Mouse (Mus musculus): Measurements from ENCODE around the gene Ift74. TPM values are rescaled to one million over a fixed set of nuclear protein-coding genes. Genes with fewer than 3 reads are reported as not detected.
A peak's percentile ranks its signal among the peaks of the same experiment; 100 is the strongest.
"Not testable (repeated sequence)": the region's sequence is repeated elsewhere in the genome, so short reads cannot be mapped to it uniquely, and the experiment has no call there.

The Ift74 gene
- 10 to 100 TPM; 23.4 to 32.2 (median 27.0) TPM for total RNA-seq (2022)

- DNase-seq (ENCODE audit: low spot score in 2 of 2) = peak; percentile 92 to 95
Observed at GRCm38 (mm10) chr4:94613972-94614626, at the start of gene Ift74. Gene Ift74, plus strand, starts transcription at chr4:94614491.

DNA sequence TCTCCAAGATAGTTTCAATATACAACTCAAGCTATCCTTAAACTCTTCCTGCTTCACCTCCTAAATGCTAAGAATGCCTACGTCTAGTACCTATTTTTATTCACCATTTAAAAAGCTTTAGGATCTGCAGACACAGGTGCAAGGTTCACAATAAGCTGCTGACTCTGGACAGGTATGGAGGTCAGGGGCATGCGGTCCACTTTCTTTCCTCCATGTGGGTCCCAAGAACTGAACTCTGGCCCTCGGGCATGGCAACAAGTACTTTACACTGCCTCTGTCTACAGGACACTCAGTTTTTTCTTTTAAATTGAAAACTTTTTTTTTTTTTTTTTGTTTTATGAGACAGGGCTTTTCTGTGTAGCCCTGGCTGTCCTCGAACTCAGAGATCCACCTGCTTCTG lies 41.6 kb upstream of the Ift74 start:
- DNase-seq (ENCODE audit: low spot score in 2 of 2) = no peak

DNA sequence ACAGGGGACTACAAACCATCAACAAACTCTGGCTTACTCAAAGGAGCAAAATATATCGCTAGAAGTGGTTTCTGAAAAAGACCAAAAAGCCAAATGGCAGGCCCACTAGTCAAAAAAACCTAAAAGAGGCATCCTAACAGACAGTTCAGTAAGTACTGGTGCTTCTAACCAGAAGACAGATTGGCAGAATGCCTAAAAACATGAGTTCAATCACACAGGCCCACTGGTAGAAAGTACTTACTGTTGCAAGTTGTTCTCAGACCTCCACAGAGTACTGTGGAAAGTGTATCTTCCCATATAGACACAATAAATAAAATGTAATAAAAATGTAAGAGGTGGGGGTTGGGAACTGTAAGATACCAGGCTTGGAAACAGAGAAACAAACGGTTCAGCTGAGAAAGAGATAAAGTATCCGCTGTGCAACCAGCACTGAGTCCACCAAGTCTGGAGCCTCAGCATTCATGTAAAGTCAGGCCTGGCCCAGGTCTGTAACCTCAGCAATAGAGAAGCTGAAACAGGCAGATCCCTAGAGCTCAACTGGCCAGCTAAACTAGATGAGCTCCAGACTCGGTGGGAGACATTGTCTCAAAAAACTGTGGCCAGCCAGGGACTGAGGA lies 22.4 kb upstream of the Ift74 start:
- DNase-seq (ENCODE audit: low spot score in 2 of 2) = no peak

- no peak for DNase-seq (ENCODE audit: low spot score in 2 of 2)
Observed at GRCm38 (mm10) chr4:94592709-94593108, 21.6 kb upstream of the Ift74 start.

DNA sequence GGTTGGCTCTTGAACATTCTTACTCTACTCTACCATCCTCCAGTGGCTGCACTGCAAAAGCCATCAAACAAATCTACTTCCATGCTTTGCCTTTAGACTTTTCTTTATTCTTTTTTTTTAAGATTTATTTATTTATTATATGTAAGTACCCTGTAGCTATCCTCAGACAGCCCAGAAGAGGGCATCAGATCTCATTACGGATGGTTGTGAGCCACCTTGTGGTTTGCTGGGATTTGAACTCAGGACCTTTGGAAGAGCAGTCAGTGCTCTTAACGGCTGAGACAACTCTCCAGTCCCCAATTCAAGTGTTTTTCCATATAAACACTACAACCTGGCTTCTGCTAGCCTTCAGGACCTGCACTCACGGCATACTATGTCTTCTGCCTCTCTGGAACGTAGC lies 12.9 kb upstream of the Ift74 start:
- DNase-seq (ENCODE audit: low spot score in 2 of 2) = no peak

DNA sequence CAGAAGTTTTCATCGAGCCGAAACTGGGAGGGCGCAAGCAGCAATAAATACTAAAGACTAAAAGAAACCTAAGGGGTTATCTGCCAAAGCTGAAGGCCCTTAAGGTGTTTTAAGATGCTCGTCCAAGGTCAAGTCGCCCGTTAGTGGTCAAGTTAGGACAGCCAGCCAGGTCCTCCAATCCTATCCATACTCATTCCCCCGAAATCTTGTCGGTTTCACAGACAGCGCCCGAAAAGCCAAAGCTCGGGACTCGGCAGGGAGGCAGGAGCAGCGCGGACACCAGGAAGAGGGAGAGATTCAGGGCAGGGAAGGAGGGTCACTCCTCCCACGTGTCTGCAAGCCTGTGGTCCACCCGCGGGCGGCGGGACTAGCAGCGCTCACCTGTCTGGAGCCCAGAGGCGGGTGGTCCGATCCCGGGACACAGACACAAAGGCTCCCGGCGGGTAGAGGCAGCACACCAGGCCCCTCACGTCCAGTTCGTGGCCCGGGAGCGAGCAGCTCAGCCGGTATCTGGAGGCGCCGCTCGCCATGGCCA lies 11.7 kb upstream of the Ift74 start:
- DNase-seq (ENCODE audit: low spot score in 2 of 2) = peak; percentile 5 to 23

DNA sequence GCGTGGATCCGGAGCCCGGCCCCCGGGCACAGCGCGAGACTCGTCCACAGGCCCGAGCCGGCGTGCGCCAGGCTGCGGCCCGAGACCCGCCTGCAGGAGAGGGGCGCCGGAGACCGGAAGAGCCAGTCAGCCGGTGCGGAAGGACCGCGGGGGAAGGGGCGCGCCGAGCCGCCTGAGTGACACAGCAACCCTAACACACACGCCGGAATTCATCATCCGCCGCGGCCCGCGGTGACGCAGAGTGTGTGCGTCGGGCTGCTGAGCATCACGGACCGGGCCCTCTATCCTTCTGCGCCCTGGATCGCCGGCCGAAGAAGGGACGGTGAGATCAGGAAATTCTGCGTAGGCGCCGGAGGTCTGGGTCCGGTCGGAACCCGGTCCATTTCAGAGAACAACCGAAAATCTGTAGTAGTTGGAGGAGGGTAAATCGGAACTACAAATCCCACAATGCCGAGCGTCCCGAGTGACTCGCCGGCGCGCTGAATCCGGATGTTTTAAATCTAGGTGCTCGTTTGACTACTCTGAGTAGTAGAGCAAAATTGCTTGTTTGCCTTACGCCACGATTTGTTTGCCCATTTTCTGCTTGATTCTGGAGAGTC lies 11.2 kb upstream of the Ift74 start, which contains the start of gene Plaa:
TSS of gene Plaa (minus strand) at position 214 of the 599 bp plus-strand sequence.
- peak; percentile 90 to 94 for DNase-seq (ENCODE audit: low spot score in 2 of 2)

GRCm38 (mm10) chr4:94604452-94605019 lies 9.8 kb upstream of the Ift74 start:
- DNase-seq (ENCODE audit: low spot score in 2 of 2) = no peak

DNA sequence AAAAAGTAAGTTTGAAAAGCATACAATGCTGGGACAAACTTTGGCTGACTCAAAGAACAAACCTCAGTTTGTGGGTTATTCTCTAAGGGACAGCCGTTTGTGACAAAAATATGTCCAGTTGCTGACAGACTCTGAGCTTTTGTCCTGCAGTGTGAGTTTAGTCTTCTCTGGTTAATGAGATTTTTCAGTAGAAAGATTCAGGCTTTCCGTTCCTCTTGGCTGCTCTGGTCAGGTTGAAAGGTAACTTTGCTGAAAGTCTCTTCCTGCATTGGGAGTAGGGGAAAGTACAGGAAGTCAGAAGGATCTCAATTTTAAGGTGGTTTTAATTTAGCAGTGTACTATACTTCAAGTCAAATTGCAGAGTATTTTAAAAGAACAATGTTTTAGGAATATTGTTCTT lies 8.7 kb upstream of the Ift74 start:
- DNase-seq (ENCODE audit: low spot score in 2 of 2) = no peak

- DNase-seq (ENCODE audit: low spot score in 2 of 2) = no peak
Observed at GRCm38 (mm10) chr4:94610339-94610738, 4.0 kb upstream of the Ift74 start.

GRCm38 (mm10) chr4:94614627-94615006 lies 326 bp downstream of the Ift74 start:
- no peak for DNase-seq (ENCODE audit: low spot score in 2 of 2)

- DNase-seq (ENCODE audit: low spot score in 2 of 2) = no peak
Observed at GRCm38 (mm10) chr4:94620077-94620476, 5.8 kb downstream of the Ift74 start.

DNA sequence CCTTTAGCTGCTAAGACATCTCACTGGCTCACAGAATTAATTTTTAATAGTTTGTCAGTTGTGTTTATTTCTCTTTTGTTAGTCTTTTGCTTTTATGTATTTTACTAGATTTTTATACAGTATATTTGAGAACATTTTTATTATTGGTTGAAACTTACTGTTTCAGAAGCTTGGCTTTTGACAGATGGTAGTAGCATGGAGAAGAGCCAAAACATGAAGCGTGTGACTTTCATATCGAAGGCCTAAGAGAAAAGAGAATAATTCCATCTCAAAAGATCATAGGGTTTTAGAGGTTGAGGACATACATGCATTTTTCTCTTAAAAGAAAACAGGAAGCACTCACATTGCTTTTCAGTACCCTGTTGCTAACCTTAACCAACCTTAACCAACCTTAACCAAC lies 28.9 kb downstream of the Ift74 start:
- DNase-seq (ENCODE audit: low spot score in 2 of 2) = no peak

DNA sequence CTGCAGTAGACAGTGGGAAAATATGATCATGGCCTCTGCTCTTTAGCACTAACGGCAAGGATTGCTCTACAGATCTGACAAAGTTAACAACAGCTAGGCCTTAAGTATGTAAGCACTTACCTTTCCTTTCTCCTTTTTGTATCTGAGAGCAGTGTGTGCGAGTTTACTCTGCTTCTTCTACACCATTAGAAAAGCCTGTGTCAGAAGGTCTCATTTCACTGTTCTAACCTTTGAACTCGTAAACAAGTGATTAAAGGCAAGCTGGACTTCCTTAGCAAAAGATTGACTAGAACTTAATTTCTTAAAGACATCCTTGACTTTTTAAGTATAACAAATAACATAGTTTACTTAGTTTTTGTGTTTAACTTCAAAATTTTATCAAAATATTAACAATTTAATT lies 35.6 kb downstream of the Ift74 start, which contains the start of gene Lrrc19:
TSS of gene Lrrc19 (minus strand) at position 225 of the 400 bp plus-strand sequence.
- DNase-seq (ENCODE audit: low spot score in 2 of 2) = no peak

GRCm38 (mm10) chr4:94650426-94651175 lies 36.3 kb downstream of the Ift74 start:
- not testable (repeated sequence) for DNase-seq (ENCODE audit: low spot score in 2 of 2)

GRCm38 (mm10) chr4:94669718-94670117 lies 55.4 kb downstream of the Ift74 start:
- DNase-seq (ENCODE audit: low spot score in 2 of 2) = no peak

DNA sequence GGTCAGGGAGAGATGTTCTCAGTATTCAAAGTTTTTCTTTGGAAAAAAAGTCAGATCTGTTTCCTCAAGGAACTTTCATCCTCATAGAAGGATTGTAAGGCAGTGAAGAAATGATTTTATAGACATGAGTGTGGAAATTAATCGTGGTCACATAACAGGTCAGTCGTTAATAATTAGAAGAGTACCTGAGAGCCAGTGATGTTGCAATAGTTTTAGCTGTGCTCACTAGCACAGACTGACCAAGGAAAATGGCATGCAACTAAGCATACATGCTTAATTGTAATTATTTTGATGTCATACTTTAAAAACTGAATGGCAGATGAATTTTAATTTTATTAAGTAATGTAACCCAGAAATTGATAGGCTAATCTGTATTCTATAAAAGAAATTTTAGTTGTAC lies 66.4 kb downstream of the Ift74 start:
- DNase-seq (ENCODE audit: low spot score in 2 of 2) = no peak

GRCm38 (mm10) chr4:94681181-94681580 lies 66.9 kb downstream of the Ift74 start:
- no peak for DNase-seq (ENCODE audit: low spot score in 2 of 2)

DNA sequence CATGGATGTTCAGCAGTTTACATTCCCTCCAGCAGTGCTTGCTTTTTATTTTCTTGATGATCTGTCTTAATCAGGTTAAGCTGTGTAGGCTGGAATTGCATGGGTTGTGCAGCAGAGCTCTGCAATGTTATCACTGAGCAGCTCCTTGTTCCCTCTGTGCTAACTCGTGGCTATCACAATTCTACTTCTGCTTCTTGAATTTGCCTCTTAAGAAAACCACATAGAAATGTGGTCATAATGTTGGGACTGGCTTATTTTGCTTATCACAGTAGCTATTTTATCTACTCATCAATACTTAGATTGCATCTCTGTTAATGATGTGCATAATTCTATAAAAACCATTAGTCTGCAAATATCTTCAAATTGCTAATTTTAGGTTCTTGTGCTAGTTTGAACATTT lies 67.7 kb downstream of the Ift74 start:
- DNase-seq (ENCODE audit: low spot score in 2 of 2) = no peak

- DNase-seq (ENCODE audit: low spot score in 2 of 2) = no peak
Observed at GRCm38 (mm10) chr4:94683305-94683704, 69.0 kb downstream of the Ift74 start.

DNA sequence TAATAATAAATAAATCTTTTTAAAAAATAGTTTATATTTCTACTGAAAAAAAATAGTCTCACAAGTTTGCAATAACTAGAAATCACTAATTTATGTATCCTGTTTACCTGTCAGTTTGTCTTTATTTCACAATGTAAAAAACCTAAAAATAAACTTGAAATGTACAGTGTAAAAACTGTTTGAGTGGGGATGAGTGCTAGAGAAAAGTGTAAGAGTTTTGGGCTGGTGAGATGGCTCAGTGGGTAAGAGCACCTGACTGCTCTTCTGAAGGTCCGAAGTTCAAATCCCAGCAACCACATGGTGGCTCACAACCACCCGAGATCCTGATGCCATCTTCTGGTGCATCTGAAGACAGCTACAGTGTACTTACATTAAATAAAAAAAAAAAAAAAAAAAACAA lies 75.5 kb downstream of the Ift74 start:
- not testable (repeated sequence) for DNase-seq (ENCODE audit: low spot score in 2 of 2)
